Mouse (Mus musculus) spleen, postnatal 4 days (tissue): ENCODE results near the gene D6Ertd527e.

Experiments
- DNase-seq, 2 experiments: peaks; one replicate each; pipeline ENCODE4 v3.0.0; 2022; ENCODE audit warnings: low spot score in 2 of 2

D6Ertd527e gene

GRCm38 (mm10) chr6:87152461-87153230 is 48.1 kb downstream of the D6Ertd527e start:
- DNase-seq: peak; percentile 65 to 77

GRCm38 (mm10) chr6:87153231-87153580 is 48.7 kb downstream of the D6Ertd527e start:
- DNase-seq: no peak

- no peak for DNase-seq
Measured at GRCm38 (mm10) chr6:87153836-87154235, 49.3 kb downstream of the D6Ertd527e start.

- DNase-seq: no peak
Measured at GRCm38 (mm10) chr6:87158062-87158623, 53.6 kb downstream of the D6Ertd527e start.

- no peak for DNase-seq
Measured at GRCm38 (mm10) chr6:87160196-87160595, 55.6 kb downstream of the D6Ertd527e start.

- no peak for DNase-seq
Measured at GRCm38 (mm10) chr6:87161391-87162263, 57.1 kb downstream of the D6Ertd527e start.
